Mouse (Mus musculus): ENCODE results near the gene Slc39a13.

The Slc39a13 gene

GRCm38 (mm10) chr2:91090208-91090607 lies 20.0 kb upstream of the Slc39a13 start:
- no peak for DNase-seq (ENCODE audit: extremely low spot score, low spot score)

- no peak for DNase-seq (ENCODE audit: extremely low spot score, low spot score)
Observed at GRCm38 (mm10) chr2:91088987-91089386, 18.8 kb upstream of the Slc39a13 start.

DNA sequence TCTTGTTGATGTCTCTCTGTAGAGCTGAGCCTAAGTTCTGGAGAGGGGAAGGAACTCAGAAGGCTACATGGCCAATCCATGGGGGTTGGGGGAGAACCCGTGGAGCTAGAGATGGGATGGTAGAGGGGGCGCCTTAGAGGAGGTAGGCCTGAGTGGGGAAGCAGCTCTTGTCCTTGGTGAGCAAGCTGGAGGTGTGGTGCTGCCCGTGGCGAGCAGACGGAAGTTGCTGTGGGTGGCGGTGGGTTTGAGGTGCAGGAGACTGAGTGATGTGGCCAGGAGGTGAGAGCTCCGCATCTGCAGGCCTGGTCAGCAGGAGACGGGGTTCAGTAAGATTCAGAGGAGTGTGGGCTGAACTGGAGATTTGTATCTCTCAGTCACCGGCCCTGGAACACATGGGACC lies 17.2 kb upstream of the Slc39a13 start:
- DNase-seq (ENCODE audit: extremely low spot score, low spot score), result no peak

DNA sequence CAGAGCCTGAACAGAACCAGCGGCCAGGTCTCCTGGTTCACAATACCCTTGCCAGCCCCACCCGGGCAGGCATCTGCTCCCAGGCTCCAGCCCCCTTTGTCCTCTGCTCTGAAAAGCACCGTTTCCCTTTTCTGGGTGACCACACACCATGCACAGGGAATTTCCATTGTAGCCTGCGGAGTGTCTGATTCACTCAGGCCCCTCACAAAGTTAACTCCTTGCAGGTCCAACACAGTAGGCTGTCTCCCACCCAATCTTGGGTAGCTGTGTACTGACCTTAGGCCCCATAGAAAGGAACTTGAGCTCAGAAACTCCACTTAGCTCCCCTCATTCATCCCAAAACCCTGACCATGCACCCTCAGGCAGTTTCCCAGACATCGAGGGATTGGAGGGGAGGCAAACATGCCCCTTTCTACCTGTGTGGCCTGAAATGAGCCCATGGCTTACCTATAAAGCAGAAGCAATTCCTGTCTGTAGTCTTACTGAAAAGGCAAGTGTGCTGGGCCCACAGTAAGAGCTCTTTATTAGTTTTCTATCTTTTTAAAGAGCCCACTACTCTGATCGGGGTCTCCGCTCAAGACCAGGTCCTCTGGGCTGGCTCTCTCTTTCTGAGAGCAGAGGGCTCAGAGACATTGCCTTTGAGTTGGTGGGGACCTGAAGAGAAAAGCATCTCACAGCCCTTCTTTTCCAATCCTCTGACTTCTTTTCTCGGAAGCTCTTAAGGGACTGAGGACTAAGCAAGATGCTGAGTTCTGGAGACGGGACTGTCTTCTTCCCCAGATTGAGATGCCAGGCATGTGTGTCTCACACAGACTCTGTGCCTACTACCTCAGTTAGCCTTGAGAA lies 16.4 kb upstream of the Slc39a13 start:
- no peak for DNase-seq (ENCODE audit: extremely low spot score, low spot score)

GRCm38 (mm10) chr2:91085494-91086391 lies 15.5 kb upstream of the Slc39a13 start:
- no peak for DNase-seq (ENCODE audit: extremely low spot score, low spot score)

- DNase-seq (ENCODE audit: extremely low spot score, low spot score), result no peak
Observed at GRCm38 (mm10) chr2:91084179-91084820, 14.1 kb upstream of the Slc39a13 start.

DNA sequence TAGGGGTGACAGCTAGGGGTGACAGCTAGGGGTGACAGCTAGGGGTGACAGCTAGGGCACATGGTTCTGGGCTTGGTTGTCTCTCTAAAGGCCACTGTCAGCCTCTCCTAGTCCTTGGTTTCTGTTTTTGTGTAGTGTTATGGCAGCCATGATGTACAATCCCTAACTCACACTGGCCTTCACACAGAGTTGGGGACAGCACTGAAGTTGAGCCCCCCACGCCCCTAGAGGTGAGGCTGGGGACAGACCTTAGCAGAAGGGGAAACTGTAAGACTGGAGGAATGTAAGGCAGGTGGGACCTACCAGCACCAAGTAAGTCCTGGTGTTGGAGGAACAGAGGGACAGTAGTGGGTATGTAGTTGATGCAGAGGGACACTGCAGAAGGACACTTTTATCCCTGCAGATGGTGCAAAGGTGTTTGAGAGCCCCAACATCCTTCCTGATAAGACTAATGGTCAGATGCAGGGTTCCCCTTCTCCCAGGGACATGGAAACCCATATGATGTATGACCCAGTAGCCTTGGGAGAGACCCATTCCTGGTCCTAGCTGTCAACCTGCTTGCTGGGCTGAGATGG lies 13.2 kb upstream of the Slc39a13 start:
- no peak for DNase-seq (ENCODE audit: extremely low spot score, low spot score)

DNA sequence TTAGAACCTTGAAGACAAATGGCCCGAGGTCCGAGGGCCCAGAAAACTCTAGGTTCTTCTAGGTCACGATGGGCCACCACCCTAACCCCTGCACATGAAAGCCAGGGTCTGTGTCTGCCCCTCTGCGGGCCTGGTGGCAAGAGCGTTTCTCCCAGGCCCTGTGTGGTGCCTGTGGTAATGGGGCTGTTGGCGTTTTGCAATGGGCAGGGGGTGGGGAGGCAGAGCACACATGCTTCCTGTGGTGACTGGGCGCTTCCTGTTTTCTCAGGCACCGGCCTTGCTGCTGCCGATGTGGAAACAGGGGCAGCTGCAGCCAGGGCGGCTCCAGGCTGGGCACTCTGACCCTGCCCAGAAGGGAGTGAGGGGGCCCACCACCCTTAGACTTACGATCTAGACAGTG lies 12.6 kb upstream of the Slc39a13 start:
- DNase-seq (ENCODE audit: extremely low spot score, low spot score), result no peak

DNA sequence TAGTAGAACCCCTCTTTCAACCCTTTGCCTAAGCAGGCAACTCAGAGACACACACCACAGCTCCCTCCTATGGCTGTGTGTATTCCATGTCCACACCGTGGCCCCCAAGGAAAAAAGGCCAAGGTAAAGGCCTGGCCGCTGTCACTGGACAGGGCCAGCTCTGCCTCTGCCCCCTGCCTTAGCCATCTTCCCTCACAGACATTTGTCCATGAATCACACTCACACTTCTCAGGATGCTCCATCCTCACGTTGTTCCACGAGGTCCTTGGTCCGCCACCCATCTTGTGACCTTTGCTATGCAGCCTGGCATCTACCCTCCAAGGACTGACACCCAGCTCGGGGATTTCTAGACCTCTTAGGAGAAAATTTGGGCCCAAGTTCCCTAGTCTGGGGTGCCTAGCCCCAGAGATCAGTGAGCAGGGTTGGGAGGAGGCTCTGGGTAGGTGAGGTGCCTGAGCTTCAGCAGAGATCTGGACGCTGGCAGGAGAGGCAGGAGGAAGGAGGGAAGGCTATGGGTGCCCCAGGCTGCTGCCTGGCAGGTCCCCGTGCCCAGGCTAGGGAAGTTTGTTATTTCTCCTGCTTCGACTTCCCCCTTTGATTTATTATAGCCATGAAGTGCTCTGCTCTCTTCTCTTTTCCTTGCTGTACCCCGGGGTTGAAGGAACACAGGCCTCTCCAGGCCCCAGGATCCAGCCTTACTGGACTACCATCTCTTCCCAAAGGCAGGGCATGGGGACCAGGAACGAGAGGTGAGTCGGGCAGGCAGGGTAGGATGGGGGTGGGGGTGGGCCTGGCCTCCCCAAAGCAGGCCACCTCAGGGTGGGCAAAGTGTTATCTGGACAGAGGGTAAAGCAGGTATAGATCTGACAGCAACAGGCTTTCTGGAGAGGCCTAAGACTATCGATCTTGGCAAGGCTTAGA lies 11.8 kb upstream of the Slc39a13 start, which contains the start of gene Spi1:
Spi1 (plus strand) TSS at position 616 of the 921 bp plus-strand sequence.
- no peak for DNase-seq (ENCODE audit: extremely low spot score, low spot score)

GRCm38 (mm10) chr2:91080784-91081513 lies 10.7 kb upstream of the Slc39a13 start:
- no peak for DNase-seq (ENCODE audit: extremely low spot score, low spot score)

GRCm38 (mm10) chr2:91079026-91079384 lies 8.8 kb upstream of the Slc39a13 start:
- no peak for DNase-seq (ENCODE audit: extremely low spot score, low spot score)

DNA sequence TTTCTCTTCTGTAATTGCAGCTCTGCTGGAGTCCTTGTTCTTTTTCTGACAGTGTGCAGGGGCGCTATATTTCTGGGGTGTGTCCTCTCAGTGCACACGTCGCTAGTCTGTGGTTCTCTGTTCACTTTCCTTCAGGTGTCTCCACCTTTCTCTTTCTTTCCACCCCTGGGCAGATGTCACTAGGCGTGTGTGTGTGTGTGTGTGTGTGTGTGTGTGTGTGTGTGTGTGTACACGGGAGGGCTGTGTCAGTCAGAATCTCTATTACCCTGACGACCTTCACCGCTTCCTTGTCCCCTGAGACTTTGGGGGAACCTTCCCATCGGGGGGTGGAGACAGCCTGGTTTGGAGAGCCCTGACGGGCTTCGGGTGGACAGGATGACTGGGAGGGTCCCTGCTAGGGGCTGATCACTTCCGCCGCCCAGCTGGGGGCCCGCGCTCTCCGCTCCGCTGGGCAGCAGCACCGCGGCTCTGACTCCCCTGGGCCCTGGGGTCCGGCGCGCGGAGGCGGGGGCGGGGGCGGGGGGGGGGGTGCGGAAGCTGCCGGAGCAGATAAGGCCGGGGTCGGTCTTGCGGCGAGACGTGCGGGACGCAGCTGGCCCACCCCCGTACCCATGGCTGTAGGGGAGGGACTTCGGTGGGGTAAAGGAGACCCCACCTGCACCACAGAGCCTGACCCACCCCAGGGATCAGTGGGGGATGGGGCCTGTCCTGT lies 8.3 kb upstream of the Slc39a13 start:
- DNase-seq (ENCODE audit: extremely low spot score, low spot score), result peak; percentile 51

- DNase-seq (ENCODE audit: extremely low spot score, low spot score), result no peak
Observed at GRCm38 (mm10) chr2:91077957-91078313, 7.7 kb upstream of the Slc39a13 start.

DNA sequence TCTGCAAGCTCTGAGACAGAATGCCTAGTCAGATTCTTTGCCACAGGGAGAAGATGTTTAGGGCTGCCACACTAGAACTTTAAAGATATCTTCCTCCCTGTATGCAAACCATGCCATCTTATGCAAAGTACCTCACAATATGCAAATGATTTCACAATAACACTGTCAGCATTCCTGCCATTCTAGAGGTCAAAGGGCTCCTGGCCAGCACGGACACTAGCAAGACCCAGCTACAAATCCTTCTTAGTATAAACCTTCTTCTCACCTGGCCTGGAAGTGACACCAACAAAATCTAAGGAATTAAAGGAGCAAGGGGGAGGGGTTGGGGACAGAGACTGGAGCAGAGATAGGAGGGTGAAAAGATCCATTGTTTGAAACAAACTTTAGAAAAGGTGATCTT lies 1.9 kb upstream of the Slc39a13 start:
- no peak for DNase-seq (ENCODE audit: extremely low spot score, low spot score)

DNA sequence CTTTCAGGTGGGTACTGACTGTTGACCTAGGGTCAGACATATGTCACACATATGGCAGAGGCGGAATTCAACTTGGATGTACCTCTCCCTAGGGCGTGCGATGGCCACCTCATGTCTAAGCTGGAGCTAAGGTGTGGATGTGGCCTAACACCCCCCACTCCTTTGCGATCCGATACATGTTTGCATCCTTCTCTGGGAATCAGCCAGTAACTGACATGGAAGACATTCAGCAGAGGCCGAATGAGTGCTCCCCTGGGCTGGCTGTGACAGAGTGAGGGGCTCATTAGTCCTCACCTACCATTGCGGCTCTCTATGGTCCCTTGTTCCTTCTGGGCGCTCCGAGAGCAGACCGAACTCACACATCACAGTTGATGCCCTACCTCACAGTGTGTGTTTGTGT lies 842 bp upstream of the Slc39a13 start:
- no peak for DNase-seq (ENCODE audit: extremely low spot score, low spot score)

- no peak for DNase-seq (ENCODE audit: extremely low spot score, low spot score)
Observed at GRCm38 (mm10) chr2:91069306-91070000, 764 bp downstream of the Slc39a13 start.

- no peak for DNase-seq (ENCODE audit: extremely low spot score, low spot score)
Observed at GRCm38 (mm10) chr2:91068872-91069165, 1.4 kb downstream of the Slc39a13 start.

DNA sequence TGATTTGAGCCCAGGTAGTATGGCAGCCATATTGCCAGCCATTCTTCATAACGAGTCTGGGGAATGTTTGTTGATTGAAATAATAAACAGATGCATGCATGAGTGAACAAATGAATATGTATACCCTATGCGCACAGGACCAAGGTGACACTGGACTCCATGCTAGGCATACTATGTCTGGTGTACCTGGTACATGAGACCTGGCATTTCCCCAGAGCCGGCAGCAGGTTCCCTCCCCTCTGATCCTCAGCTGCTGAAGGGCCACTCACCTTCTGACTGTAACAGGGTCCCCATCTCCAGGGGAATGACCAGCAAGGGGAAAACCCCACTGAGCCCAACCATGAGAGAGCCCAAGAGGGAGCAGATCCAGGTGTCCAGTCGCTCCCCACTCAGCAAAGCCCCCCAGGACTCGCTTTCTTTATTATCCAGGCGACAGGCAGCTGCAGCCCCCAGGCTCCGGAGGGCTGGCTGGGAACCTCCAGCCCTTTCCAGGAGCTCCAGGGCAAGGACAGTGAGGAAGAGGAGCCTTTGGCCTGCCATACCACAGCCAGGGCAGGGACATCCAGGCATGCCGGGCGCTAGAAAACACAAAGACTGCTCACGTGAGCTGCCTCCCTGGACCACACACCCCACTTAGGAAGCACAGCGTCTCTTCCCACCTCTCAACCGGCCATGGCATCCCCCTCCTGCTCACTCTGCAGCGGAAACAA lies 1.9 kb downstream of the Slc39a13 start:
- DNase-seq (ENCODE audit: extremely low spot score, low spot score), result no peak
